Mouse (Mus musculus) adrenal gland, adult 8-10 months (tissue): ENCODE measurements around the gene Fam98b. TPM values are rescaled to one million over a fixed set of nuclear protein-coding genes. Genes with fewer than 3 reads are reported as not detected.

Experiments
- DNase-seq: peaks from one replicate; pipeline ENCODE4 v3.0.0; 2022
- total RNA-seq, 4 experiments: library from RNA; stranded (reverse); gene quantifications; 2 replicates each; pipeline ENCODE4 v1.2.4; 2022

Gene Fam98b
- total RNA-seq, 4 experiments from 2014 or later: 42.9 to 56.9 (median 48.5) TPM

GRCm38 (mm10) chr2:117303391-117304350 is 54.1 kb downstream of the Fam98b start:
- no peak for DNase-seq

- DNase-seq: no peak
These were observed 55.4 kb downstream of the Fam98b start for GRCm38 (mm10) chr2:117304941-117305340.

DNA sequence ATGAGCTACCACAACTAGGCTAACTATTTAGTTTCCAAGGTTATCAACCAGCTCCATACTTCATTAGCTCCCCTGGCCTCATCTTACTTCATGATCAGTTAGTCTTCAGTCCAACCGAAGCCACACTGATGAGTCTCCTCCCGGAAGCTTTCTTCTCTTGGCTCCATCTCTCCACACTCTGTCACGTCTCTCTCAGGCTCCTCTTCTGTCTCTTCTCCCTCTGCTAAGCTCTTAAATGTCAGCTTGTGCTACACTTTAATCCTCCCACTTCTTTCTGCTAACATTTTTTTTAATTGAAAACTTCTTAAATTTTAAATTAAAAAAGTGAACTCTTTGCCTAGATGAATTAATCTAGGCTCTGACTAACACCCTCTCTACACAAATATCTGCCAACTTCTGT is 58.4 kb downstream of the Fam98b start:
- DNase-seq: no peak

- DNase-seq: no peak
These were observed 59.5 kb downstream of the Fam98b start for GRCm38 (mm10) chr2:117309046-117309445.

DNA sequence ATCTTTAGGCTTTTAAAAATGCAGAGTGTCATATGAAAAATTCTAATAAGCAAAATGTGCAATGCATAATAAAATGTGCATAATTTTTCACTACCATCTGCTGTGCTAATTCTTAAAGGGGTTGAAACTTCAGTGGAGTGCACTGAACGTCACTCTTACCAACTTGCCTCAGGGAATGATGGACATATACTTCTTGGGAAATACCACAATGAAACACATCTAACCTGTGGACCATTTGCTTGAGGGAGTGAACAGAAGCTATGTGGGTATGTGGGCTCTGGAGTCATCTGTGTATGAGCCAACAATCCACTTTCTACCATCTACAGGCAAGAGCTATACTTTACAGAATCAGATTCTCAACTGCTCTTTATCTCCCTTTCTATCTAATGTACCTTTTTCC is 61.8 kb downstream of the Fam98b start:
- no peak for DNase-seq

DNA sequence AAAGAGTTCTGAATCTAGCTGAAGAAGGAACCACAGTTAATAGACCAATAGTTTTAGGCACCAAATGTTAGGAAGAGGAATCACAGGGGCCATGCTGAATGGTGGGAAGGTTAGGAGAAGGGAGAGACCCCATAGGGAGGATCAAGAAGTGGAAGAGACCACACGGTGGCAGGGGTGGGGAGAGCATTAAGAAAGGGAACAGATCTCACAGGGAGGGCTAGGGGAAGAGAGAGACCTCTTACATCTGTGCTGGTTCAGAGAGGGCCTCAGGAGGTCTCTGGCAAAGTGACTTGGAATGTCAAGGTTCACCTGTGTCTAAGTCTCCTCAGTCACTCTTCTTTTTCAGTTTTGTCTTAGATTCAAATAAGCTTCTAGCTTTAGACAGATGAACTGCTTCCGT is 62.5 kb downstream of the Fam98b start:
- no peak for DNase-seq

DNA sequence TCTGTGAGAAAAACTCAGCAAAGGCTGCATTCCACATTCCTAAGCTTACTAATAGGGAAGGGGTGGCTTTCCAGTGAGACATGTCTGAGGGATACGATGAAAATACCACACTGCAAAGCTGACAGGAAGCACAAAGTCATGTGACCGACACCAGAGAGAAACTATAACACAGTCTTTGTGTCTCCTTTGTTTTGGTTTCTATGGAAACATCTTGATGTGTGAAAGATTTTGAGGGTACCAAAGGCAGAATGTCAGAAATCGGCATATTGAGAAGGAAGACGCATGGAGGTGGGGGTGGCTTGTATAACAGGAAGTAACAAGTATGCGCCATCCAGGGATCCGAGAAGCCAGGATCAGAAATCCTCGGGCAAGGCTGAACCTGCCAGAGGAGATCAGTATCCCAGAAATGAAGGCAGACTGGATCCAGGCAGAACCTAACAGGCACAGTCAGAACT is 62.9 kb downstream of the Fam98b start:
- DNase-seq: no peak

- no peak for DNase-seq
These were observed 64.2 kb downstream of the Fam98b start for GRCm38 (mm10) chr2:117313586-117314235.

DNA sequence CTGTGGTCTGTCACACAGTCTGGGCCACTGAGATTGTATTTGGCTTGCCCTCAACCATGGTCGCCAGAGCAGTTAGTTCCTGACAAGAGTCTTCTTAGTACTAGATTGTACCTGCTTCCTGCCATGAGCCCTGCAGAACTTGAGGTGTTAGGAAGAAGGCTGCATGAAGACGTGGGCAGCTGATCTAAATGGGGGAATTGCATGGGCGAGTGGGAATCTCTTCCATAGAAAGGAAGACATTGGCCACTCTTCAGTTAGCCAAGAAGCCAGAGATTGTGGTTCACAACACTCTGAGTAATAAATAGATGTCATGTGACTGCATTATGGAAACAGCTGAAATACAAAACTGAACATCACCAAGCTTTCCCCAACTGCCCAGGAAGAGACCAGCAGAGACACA is 69.5 kb downstream of the Fam98b start:
- DNase-seq: no peak

Other genes starting within 250 kb of the Fam98b start
- 100 to 1,000 TPM in 3 of 4 experiments, 10 to 100 TPM in 1; 81.3 to 142 (median 124) TPM for gene Spred1, start 128.4 kb upstream of the Fam98b start, total RNA-seq
- 1 to 10 TPM in 2 of 4 experiments, under 1 TPM in 2; 0.67 to 2.0 (median 0.90) TPM for gene Rasgrp1, start 93.3 kb downstream of the Fam98b start, total RNA-seq